Mouse (Mus musculus): ENCODE results near the gene Gm4353. TPM values are rescaled to one million over a fixed set of nuclear protein-coding genes. Genes with fewer than 3 reads are reported as not detected.

Gm4353 gene
- polyA plus RNA-seq, 1 experiment from 2014 or later = 1.2 TPM

GRCm38 (mm10) chr7:116040470-116041019, 43.9 kb downstream of the Gm4353 start:
- no peak for DNase-seq (ENCODE audit: low spot score)

DNA sequence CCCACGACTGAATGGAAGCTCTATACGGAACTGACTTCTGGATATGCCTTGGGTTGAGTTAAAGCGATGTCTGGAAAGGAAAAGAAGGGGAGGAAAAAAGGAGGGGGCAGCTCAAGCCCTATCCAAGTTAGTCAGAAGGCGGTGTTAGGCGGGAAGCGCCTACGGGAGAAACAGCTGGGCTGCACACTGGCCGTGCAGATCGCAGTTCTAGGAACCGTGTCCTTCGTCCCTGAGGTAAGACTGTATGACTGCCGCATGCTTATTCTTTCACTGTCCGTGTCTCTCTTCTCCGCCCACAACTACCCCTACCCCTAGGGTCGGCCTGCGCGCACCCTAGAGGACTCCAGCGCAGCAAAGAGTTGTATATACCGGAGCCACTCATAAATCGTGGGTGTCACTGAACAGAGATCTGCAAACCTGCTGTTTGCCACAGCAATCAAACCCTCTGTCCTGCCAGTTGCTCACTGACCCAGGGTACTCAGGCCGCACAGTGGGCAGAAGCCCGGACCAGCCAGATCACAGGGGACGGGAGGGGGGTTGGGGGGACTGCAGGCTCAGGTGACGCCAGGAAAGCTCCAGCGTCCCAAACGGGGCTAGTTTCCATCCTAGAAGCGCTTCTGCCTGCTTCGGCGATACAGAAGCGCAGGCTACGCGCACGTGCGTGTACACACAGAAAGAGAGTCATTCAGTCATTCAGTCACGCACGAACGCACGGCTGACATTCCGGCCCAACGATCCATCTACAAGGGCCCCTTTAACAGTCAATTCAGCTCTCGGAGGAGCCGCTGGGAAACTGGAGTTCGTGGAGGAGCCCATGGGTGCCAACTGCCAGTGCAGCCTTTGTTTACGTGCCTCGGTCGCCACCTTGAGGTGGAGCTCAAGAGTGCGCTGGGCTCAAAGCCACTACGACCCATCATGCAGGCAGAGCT, 44.6 kb downstream of the Gm4353 start:
- DNase-seq (ENCODE audit: low spot score) = peak; percentile 74

DNA sequence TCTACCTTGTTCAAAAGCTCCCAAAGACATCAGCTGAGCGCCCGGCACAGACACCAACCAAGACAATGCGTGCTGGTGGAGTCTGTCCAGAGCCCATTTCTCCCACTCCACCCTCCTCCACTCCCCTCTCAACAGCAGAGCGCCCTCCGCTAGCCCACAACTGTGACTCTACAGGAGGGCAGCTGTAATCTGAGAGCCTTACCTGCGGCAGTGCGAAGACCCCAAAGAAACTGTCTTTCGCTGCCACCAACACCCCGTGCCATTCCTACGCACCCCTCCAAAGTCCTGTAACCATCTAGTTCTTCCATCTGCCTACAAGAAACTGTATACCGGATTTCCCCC, 45.3 kb downstream of the Gm4353 start, which contains the start of gene 1110004F10Rik:
Gene 1110004F10Rik (plus strand): TSS at position 202 of the 342 bp plus-strand sequence.
- DNase-seq (ENCODE audit: low spot score) = no peak

- no peak for DNase-seq (ENCODE audit: low spot score)
These were observed 45.9 kb downstream of the Gm4353 start, which contains the start of gene Sox6 for GRCm38 (mm10) chr7:116038511-116038910. TSS of gene Sox6 (minus strand) at chr7:116038796.

DNA sequence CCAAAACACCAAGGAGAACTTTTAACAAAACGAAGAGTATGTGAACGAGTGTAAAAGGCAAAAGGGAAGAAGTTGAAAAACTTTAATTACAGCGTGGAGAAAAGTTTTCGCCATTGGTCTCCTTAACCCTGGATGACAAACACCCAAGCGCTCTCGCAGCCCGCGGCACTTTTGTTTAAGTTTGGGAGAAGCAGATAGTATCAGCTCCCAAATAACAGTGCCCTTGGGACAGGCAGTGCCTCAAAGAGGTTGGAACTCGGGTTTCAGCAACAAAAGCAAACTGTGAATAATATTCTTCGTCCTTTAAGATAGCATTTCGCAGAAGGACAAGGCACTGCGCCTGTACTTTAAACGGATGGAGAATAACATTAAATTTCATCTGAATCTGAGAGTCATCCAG, 46.4 kb downstream of the Gm4353 start:
- no peak for DNase-seq (ENCODE audit: low spot score)

DNA sequence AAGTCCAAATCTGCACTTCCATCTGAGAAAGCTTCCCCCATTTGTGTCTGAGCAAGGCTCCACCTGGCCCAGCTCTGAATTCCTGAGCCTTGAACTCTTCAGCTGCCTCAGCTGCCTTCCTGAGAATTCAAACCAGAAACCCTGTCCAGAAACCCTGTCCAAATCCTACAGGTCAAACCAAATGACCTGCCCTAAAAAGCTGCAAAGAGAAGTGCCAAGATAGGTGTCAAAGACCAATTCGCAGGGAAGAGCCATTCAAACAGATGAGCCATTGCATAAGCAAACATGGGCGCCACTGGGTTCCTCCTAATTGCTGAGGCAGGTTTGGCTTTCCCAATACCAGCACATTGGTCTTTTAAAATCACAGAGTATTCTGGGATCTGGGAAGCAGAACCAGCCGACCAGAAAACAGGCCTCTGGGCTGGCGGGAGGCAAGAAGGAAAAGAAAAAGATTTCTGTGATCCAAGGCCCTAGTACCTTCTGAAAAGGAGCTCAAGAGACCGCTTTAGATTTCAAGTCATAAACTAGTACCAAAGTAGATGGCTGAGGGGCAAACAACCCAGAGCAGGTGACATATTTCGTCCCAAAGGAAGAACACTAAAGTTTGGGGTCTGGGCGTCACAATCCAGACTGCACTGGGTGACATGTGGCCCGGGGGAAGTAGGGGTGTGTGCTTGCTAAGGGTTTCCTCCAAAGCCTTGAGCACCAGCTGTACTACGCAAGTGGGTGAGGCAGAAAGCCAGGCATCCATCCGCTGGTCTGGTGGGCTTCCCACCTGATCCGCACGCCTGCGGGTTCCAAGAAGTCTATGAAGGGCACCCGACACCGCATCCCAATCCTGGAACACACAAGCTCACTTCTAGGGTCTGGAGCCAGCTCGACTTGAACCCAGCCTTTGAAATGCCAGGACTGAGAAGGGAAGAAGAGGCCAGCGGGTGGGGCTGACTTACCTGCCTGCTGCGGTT, 47.6 kb downstream of the Gm4353 start:
- no peak for DNase-seq (ENCODE audit: low spot score)

- no peak for DNase-seq (ENCODE audit: low spot score)
These were observed 48.9 kb downstream of the Gm4353 start for GRCm38 (mm10) chr7:116035504-116035903.

- no peak for DNase-seq (ENCODE audit: low spot score)
These were observed 50.1 kb downstream of the Gm4353 start for GRCm38 (mm10) chr7:116034282-116034758.

DNA sequence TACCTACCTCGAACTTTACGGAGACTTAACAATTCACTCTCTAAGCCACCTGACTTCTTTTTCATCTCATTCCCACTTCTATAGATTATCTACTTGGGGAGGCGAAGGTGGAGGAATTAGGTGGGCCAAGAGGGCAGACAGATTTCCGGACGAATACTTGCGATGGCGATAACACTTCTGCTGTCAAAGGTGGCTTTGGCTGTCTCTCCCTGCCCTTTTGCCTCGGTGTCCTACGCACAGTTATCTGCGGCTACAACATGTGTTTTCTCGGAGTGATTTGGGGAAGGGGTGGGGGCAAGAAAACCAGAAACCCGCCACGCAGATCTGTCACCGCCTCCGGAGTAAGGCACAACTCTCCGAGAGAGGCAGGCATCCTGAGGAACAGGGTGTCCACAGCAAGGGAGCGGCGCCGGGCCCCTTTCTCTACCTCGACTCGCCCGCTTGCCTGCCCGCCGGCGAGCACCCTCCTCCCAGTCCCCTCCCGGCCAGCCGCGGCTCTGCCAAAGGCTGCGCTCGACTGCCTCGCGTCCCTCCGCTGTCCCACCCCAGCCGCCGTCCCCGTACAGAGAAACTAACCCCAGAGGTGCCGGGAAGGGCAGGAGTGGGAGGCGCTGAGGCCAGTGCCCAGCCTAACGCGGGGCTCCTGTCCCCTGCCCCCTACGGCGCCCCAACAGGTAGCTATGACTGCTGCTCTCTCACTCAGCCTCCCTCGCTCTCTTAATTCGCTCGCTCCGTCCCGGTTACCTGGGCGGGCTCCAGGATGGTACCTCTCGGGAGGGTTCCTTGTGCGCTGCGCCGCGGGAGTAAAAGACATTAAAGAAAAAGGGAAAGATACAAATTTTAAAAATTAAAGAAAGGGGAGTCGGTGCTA, 50.8 kb downstream of the Gm4353 start:
- no peak for DNase-seq (ENCODE audit: low spot score)

Other genes starting within 250 kb of the Gm4353 start
- 0.30 and 1.2 TPM in 2 replicates for gene Sox6, start 45.8 kb downstream of the Gm4353 start, polyA plus RNA-seq (2015; fragmentation: Nextera tagmentation; extraction: Ambion mirVana)
- gene 1110004F10Rik, start 45.2 kb downstream of the Gm4353 start, polyA plus RNA-seq (2015; fragmentation: Nextera tagmentation; extraction: Ambion mirVana) = 259 and 274 TPM in 2 replicates
- gene Plekha7, start 223.7 kb upstream of the Gm4353 start, polyA plus RNA-seq (2015; fragmentation: Nextera tagmentation; extraction: Ambion mirVana) = 17.0 and 18.4 TPM in 2 replicates
- 1,259 and 1,312 TPM in 2 replicates for gene Rps13, start 249.6 kb upstream of the Gm4353 start, polyA plus RNA-seq (2015; fragmentation: Nextera tagmentation; extraction: Ambion mirVana)